Mouse (Mus musculus) myocyte (in vitro differentiated cells): ENCODE results near the gene 2310022A10Rik.

Experiments
- CEBPB ChIP-seq: IDR thresholded peaks from 2 replicates; pipeline ENCODE4 v1.6.1; 2011; ENCODE audit warnings: mild to moderate bottlenecking, moderate library complexity; ENCODE audit not compliant: poor library complexity, insufficient read depth, severe bottlenecking
- E2F4 ChIP-seq: IDR thresholded peaks from one replicate; pipeline ENCODE4 v1.6.1; 2011; ENCODE audit warnings: mild to moderate bottlenecking, control low read depth, moderate library complexity; ENCODE audit not compliant: insufficient read depth
- MYOD1 ChIP-seq, 3 experiments: IDR thresholded peaks; one replicate each; pipeline ENCODE4 v1.6.1; 2011; ENCODE audit warnings: control low read depth in 2 of 3, low read depth in 2 of 3, mild to moderate bottlenecking in 2 of 3, moderate library complexity in 1 of 3; ENCODE audit not compliant: insufficient read length in 2 of 3, control insufficient read depth in 1 of 3
- MYOG ChIP-seq, 3 experiments: IDR thresholded peaks; one replicate each; pipeline ENCODE4 v1.6.1; 2011; ENCODE audit warnings: control low read depth in 2 of 3, low read depth in 2 of 3, mild to moderate bottlenecking in 2 of 3; ENCODE audit not compliant: insufficient read length in 2 of 3, control insufficient read depth in 1 of 3, insufficient read depth in 1 of 3
- POLR2A ChIP-seq: IDR thresholded peaks from one replicate; pipeline ENCODE4 v1.6.1; 2011; ENCODE audit warnings: low read depth, mild to moderate bottlenecking, control low read depth, moderate library complexity; ENCODE audit not compliant: insufficient read length
- REST ChIP-seq: IDR thresholded peaks from one replicate; pipeline ENCODE4 v1.6.1; 2011; ENCODE audit warnings: mild to moderate bottlenecking, control low read depth, moderate library complexity; ENCODE audit not compliant: insufficient read depth, insufficient read length
- USF1 ChIP-seq: IDR thresholded peaks from one replicate; pipeline ENCODE4 v1.6.1; 2011; ENCODE audit warnings: low read depth, mild to moderate bottlenecking, control low read depth, moderate library complexity

DNA sequence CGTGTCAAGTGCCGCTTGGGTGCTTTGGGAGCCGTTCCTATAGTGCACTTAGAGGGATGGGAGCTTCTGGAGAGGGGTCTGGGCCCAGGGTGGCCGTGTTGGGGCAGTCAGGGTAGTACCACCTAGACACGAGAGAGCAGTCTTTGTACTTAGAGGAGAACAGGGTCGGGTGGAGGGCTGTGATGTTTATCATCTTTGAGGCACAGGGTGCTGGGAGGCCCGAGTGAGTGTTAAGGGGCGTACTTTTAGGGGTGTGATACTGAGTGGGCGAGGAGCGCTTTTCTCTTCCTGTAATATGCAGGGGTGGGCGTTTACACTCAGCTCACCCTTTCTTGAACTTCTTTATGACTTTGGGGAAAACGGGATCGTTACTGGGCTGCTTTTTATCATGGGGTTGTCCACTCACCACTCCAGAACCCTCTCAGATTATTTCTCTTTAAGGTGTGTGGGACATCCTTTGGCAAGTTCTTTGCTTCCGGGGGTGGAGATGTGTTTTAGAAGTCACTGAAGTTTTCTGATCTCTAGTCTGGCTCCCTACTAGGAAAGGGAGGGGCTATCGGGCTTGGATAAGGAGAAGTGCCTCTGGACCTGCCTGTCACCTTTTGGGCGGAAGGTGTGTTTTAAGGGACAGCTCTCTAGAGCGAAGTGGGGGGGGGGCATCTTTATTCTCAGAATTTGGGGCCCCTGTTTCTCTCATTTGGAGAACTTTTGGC, 39.3 kb downstream of the 2310022A10Rik start:
- peak; percentile 1 for TF ChIP-seq POLR2A
- TF ChIP-seq USF1: no peak
- no peak for TF ChIP-seq CEBPB
- TF ChIP-seq MYOD1 (IDR thresholded peaks at IDR 0.05; ENCODE audit: control insufficient read depth in 1 of 3, insufficient read length in 2 of 3, low read depth in 2 of 3): no peak
- no peak for TF ChIP-seq E2F4
- no peak for TF ChIP-seq MYOG (IDR thresholded peaks at IDR 0.05; ENCODE audit: control insufficient read depth in 1 of 3, insufficient read depth in 1 of 3, insufficient read length in 2 of 3, low read depth in 2 of 3)
- no peak for TF ChIP-seq REST
